Mouse (Mus musculus) G1E (cell line): Measurements from ENCODE around the gene Mkln1. TPM values are rescaled to one million over a fixed set of nuclear protein-coding genes. Genes with fewer than 3 reads are reported as not detected.

Experiments
- ATAC-seq: 2 replicates; pipeline ENCODE4 v1.8.0; 2016; ENCODE audit warnings: mild to moderate bottlenecking; ENCODE audit not compliant: insufficient number of reproducible peaks, poor library complexity, low FRiP score, severe bottlenecking; ENCODE audit errors: extremely low read depth
- DNase-seq: peaks from one replicate; pipeline ENCODE4 v3.0.0; 2012; ENCODE audit warnings: low spot score
- H3K27me3 ChIP-seq: 2 replicates; pipeline ENCODE4 v1.6.1; 2012; ENCODE audit warnings: mild to moderate bottlenecking, low read length, inconsistent platforms; ENCODE audit not compliant: insufficient read depth
- H3K36me3 ChIP-seq: replicated peaks from 2 replicates; pipeline ENCODE3; 2012; ENCODE audit warnings: mild to moderate bottlenecking, inconsistent platforms
- H3K4me1 ChIP-seq: 2 replicates; pipeline ENCODE4 v1.6.1; 2012; ENCODE audit warnings: low read depth, low read length, inconsistent platforms, mixed read lengths; ENCODE audit not compliant: insufficient read depth
- H3K4me3 ChIP-seq: 2 replicates; pipeline ENCODE4 v1.5.1; 2012; ENCODE audit warnings: low read depth, mild to moderate bottlenecking, inconsistent platforms, low read length, moderate library complexity, mixed read lengths
- H3K9me3 ChIP-seq: replicated peaks from 2 replicates; pipeline ENCODE4 v1.6.1; 2012; ENCODE audit warnings: inconsistent platforms
- CTCF ChIP-seq: IDR thresholded peaks from 2 replicates; pipeline ENCODE4 v1.5.1; 2012; ENCODE audit warnings: low read depth, low read length, inconsistent platforms, mixed read lengths
- GATA1 ChIP-seq: IDR thresholded peaks from 2 replicates; pipeline ENCODE4 v1.6.1; 2012; ENCODE audit warnings: borderline replicate concordance, low read length, inconsistent platforms, mixed read lengths
- GATA2 ChIP-seq: IDR thresholded peaks from 2 replicates; pipeline ENCODE4 v1.6.1; 2012; ENCODE audit warnings: low read depth, low read length, inconsistent platforms, borderline replicate concordance
- POLR2AphosphoS5 ChIP-seq: IDR thresholded peaks from 2 replicates; pipeline ENCODE4 v1.6.1; 2012; ENCODE audit warnings: low read depth, low read length, inconsistent platforms; ENCODE audit not compliant: insufficient replicate concordance
- TAL1 ChIP-seq: conservative IDR thresholded peaks from 2 replicates; pipeline ENCODE4 v1.6.1; 2012; ENCODE audit warnings: low read depth, low read length, inconsistent platforms, mixed read lengths
- polyA plus RNA-seq: library from polyadenylated mRNA; stranded (reverse); fragments of >175 nt; gene quantifications from 2 replicates; pipeline ENCODE4 v1.2.3, GENCODE M21; 2012
- total RNA-seq, 2 experiments: library from RNA; stranded (forward) in 1 of 2; stranded (reverse) in 1 of 2; fragments of 200-1000 nt in 1 of 2; fragments of >200 nt in 1 of 2; fragmentation: Nextera tagmentation in 1 of 2; gene quantifications; 2 replicates each; pipeline ENCODE4 v1.2.3; 2014 to 2017

The Mkln1 gene
- total and polyA plus RNA-seq, 3 experiments: 79.5 to 182 (median 122) TPM

- DNase-seq: no peak
- H3K27me3 ChIP-seq: no peaks in the 10 kb centered on the region
- no peak for ATAC-seq
- TF ChIP-seq POLR2AphosphoS5 (no peak), CTCF (no peak), TAL1 (no peak), GATA1 (no peak), GATA2 (no peak)
- H3K9me3 ChIP-seq: no peaks in the 10 kb centered on the region
- H3K4me3 ChIP-seq: no peak overlapping the region
- H3K36me3 ChIP-seq: peaks cover 47% of the 10 kb centered on the region
- no peaks in the 10 kb centered on the region for H3K4me1 ChIP-seq
These were observed 97.7 kb downstream of the Mkln1 start for GRCm38 (mm10) chr6:31496227-31496626.

- DNase-seq (no peak), ATAC-seq (no peak)
- Histone ChIP-seq H3K4me1 (no peaks in the 10 kb centered on the region), H3K4me3 (no peak overlapping the region), H3K36me3 (peaks cover 67% of the 10 kb centered on the region), H3K9me3 (no peaks in the 10 kb centered on the region), H3K27me3 (no peaks in the 10 kb centered on the region)
- no peak for TF ChIP-seq POLR2AphosphoS5
These were observed 101.3 kb downstream of the Mkln1 start for GRCm38 (mm10) chr6:31499836-31500235.

- TF ChIP-seq CTCF (no peak), GATA2 (no peak), POLR2AphosphoS5 (no peak), TAL1 (no peak), GATA1 (no peak)
- H3K27me3 ChIP-seq: no peaks in the 10 kb centered on the region
- H3K4me3 ChIP-seq: no peak overlapping the region
- H3K9me3 ChIP-seq: no peaks in the 10 kb centered on the region
- ATAC-seq: no peak
- DNase-seq: no peak
- no peaks in the 10 kb centered on the region for H3K4me1 ChIP-seq
- H3K36me3 ChIP-seq: peaks cover 70% of the 10 kb centered on the region
These were observed 101.7 kb downstream of the Mkln1 start for GRCm38 (mm10) chr6:31500260-31500659.

GRCm38 (mm10) chr6:31500691-31501090 lies 102.2 kb downstream of the Mkln1 start:
- H3K36me3 ChIP-seq: peaks cover 70% of the 10 kb centered on the region
- no peaks in the 10 kb centered on the region for H3K4me1 ChIP-seq
- no peak overlapping the region for H3K4me3 ChIP-seq
- H3K27me3 ChIP-seq: no peaks in the 10 kb centered on the region
- TF ChIP-seq TAL1 (no peak), GATA2 (no peak), POLR2AphosphoS5 (no peak), CTCF (no peak), GATA1 (no peak)
- H3K9me3 ChIP-seq: no peaks in the 10 kb centered on the region
- DNase-seq (no peak), ATAC-seq (no peak)

GRCm38 (mm10) chr6:31502614-31503013 lies 104.1 kb downstream of the Mkln1 start:
- Histone ChIP-seq H3K4me3 (no peak overlapping the region), H3K4me1 (no peaks in the 10 kb centered on the region), H3K9me3 (no peaks in the 10 kb centered on the region), H3K27me3 (no peaks in the 10 kb centered on the region), H3K36me3 (peaks cover 68% of the 10 kb centered on the region)
- ATAC-seq (no peak), DNase-seq (no peak)
- TF ChIP-seq TAL1: no peak
- TF ChIP-seq CTCF: no peak
- TF ChIP-seq GATA2: no peak
- TF ChIP-seq POLR2AphosphoS5: no peak
- no peak for TF ChIP-seq GATA1

GRCm38 (mm10) chr6:31513726-31514125 lies 115.2 kb downstream of the Mkln1 start:
- no peak overlapping the region for H3K4me3 ChIP-seq

GRCm38 (mm10) chr6:31517681-31518337 lies 119.3 kb downstream of the Mkln1 start:
- Histone ChIP-seq H3K9me3 (no peaks in the 10 kb centered on the region), H3K4me1 (peaks cover 46% of the 10 kb centered on the region), H3K4me3 (no peak overlapping the region), H3K27me3 (no peaks in the 10 kb centered on the region), H3K36me3 (peaks cover 88% of the 10 kb centered on the region)
- TF ChIP-seq GATA1 (no peak), TAL1 (no peak), CTCF (no peak), POLR2AphosphoS5 (no peak), GATA2 (no peak)
- DNase-seq: no peak
- no peak for ATAC-seq

More at GRCm38 (mm10) chr6:31513726-31514125, 115.2 kb downstream of the Mkln1 start:
- peaks cover 26% of the 10 kb centered on the region for H3K4me1 ChIP-seq
- H3K27me3 ChIP-seq: no peaks in the 10 kb centered on the region
- ATAC-seq: peak; percentile 73
- DNase-seq: no peak
- TF ChIP-seq GATA1: no peak
- no peak for TF ChIP-seq TAL1
- TF ChIP-seq CTCF: no peak
- TF ChIP-seq POLR2AphosphoS5: no peak
- no peak for TF ChIP-seq GATA2
- peaks cover 66% of the 10 kb centered on the region for H3K36me3 ChIP-seq
- H3K9me3 ChIP-seq: no peaks in the 10 kb centered on the region
